Mouse (Mus musculus) olfactory bulb, adult 2 months (tissue): ENCODE results near the gene Hyou1. TPM values are rescaled to one million over a fixed set of nuclear protein-coding genes. Genes with fewer than 3 reads are reported as not detected.
"Not testable (repeated sequence)": the region's sequence is repeated elsewhere in the genome, so short reads cannot be mapped to it uniquely, and the experiment has no call there.

Experiments
- H3K27ac ChIP-seq: fragments of 200-500 bp; 2 replicates; pipeline ENCODE4 v1.5.1; 2012; ENCODE audit warnings: low read depth, low read length; ENCODE audit not compliant: insufficient read depth
- H3K4me1 ChIP-seq: fragments of 200-500 bp; 2 replicates; pipeline ENCODE4 v1.6.1; 2012; ENCODE audit warnings: low read length; ENCODE audit not compliant: control insufficient read depth, insufficient read depth
- H3K4me3 ChIP-seq: fragments of 200-500 bp; 2 replicates; pipeline ENCODE4 v1.5.1; 2012; ENCODE audit warnings: mild to moderate bottlenecking, low read depth, low read length, moderate library complexity; ENCODE audit not compliant: insufficient read depth
- CTCF ChIP-seq: fragments of 200-500 bp; IDR thresholded peaks from 2 replicates; pipeline ENCODE4 v1.5.1; 2012; ENCODE audit warnings: low read depth, mild to moderate bottlenecking, low read length, moderate library complexity; ENCODE audit not compliant: insufficient read depth
- POLR2A ChIP-seq: fragments of 200-500 bp; IDR thresholded peaks from 2 replicates; pipeline ENCODE4 v1.6.1; 2012; ENCODE audit warnings: mild to moderate bottlenecking, low read depth, low read length, moderate library complexity; ENCODE audit not compliant: insufficient read depth
- WGBS: fragments of 180-500 bp; shearing (Covaris S2); methylation state at CpG from one replicate; pipeline ENCODE4 v1.1.7; 2018; 5-methylcytosine and 5-hydroxymethylcytosine counted together
- polyA plus RNA-seq: library from polyadenylated mRNA; stranded (reverse); fragments of >200 nt; gene quantifications from 2 replicates; pipeline ENCODE4 v1.2.4, GENCODE M21; 2012; ENCODE audit warnings: low replicate concordance; ENCODE audit not compliant: missing spikeins, insufficient read depth, insufficient read length

The Hyou1 gene
- polyA plus RNA-seq, 1 experiment: not detected

DNA sequence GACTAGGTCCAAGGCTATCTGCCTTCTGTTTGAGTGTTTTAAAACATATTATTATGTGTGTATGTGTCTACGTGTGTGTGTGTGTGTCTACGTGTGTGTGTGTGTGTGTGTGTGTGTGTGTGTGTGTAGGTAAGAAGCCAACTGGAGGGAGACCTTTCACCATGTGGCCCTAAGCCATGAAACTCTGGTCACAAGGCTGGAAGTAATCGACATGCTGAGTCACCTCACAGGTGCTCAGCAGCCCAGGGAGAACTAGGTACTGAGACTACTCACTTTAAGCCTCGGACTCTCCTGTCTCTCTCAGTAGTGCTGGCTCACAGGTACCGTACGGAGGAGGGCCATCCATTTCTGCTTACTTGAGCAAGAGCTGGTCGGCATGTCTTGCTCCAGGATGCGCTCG lies 32.1 kb upstream of the Hyou1 start:
- WGBS: 95% methylated on average over 9 of the region's 9 CpGs
- H3K4me3 ChIP-seq: no peak overlapping the region
- H3K4me1 ChIP-seq: peaks cover 3% of the 10 kb centered on the region; the same call in 1 of the 2 replicates
- no peak for TF ChIP-seq POLR2A
- TF ChIP-seq CTCF: no peak
- H3K27ac ChIP-seq: no peak overlapping the region

- Histone ChIP-seq H3K4me3 (no peak overlapping the region), H3K4me1 (peaks cover 3% of the 10 kb centered on the region; the same call in 1 of the 2 replicates), H3K27ac (no peak overlapping the region)
- WGBS: 91% methylated on average over 4 of the region's 4 CpGs
- no peak for TF ChIP-seq CTCF
- TF ChIP-seq POLR2A: no peak
These were observed 31.7 kb upstream of the Hyou1 start for GRCm38 (mm10) chr9:44347621-44348020.

DNA sequence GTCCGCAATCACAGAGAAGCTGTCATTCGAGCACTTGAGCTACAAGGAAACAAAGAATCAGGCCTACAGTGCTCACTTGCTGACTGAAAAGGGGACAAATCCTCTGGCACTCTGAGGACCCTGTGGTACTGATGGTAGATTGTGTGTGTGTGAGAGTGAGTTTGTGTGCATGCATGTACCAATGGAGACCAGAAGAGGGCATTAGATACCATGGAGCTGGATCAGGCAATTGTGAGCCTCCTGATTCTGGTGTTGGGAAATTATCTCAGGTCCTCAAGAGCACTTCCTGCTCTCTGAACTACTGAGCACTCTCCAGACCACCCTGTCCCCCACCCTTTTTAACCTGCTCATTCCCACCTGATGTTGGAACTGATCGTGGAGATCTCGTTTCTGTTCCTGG lies 30.7 kb upstream of the Hyou1 start:
- Histone ChIP-seq H3K4me1 (no peaks in the 10 kb centered on the region), H3K27ac (no peak overlapping the region), H3K4me3 (no peak overlapping the region)
- WGBS: 94% methylated on average over 4 of the region's 4 CpGs
- no peak for TF ChIP-seq CTCF
- no peak for TF ChIP-seq POLR2A

DNA sequence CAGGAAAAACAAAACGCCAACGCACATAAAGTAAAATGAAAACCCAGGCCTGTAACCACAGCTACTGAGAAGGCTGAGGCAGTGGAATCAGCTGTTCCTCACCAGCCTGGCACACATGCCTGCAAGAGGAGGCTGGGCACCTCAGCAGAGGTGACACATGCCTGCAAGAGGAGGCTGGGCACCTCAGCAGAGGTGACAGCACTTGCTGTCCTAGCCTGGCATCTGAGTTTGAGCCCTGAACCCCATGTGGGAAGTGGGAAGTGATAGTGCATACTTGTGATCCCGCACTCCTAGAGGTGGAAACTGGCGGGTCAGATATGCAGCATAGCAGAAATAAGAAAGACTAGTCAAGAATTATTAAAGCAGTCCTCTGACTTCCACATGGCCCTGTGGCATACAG lies 27.9 kb upstream of the Hyou1 start:
- no peaks in the 10 kb centered on the region for H3K4me1 ChIP-seq
- H3K27ac ChIP-seq: no peak overlapping the region
- TF ChIP-seq POLR2A (no peak), CTCF (no peak)
- H3K4me3 ChIP-seq: no peak overlapping the region
- 91% methylated on average over 4 of the region's 4 CpGs for WGBS

GRCm38 (mm10) chr9:44352337-44352736 lies 27.0 kb upstream of the Hyou1 start:
- no peak overlapping the region for H3K4me3 ChIP-seq
- no peaks in the 10 kb centered on the region for H3K4me1 ChIP-seq
- TF ChIP-seq CTCF (no peak), POLR2A (no peak)
- H3K27ac ChIP-seq: no peak overlapping the region
- WGBS: 90% methylated on average over 10 of the region's 10 CpGs

- H3K27ac ChIP-seq: no peak overlapping the region
- TF ChIP-seq CTCF (no peak), POLR2A (no peak)
- WGBS: 85% methylated on average over 6 of the region's 6 CpGs
These were observed 26.1 kb upstream of the Hyou1 start for GRCm38 (mm10) chr9:44353142-44353541.

DNA sequence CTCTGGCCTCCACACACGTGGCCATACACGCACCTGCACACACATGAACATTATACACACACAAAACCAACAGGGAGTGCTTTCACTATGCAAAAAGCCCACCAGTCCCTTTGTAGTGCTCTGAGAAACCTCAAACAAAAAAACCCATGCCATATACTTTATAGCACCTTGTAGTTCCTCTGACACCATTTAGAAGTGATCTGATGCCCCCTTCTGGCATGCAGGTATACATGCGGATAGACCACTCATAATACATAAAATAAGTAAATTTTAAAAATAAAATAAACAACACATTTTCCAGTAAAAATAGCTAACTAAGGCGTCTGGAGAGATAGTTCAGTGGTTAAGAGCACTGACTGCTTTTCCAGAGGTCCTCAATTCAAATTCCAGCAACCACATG lies 22.1 kb upstream of the Hyou1 start:
- Histone ChIP-seq H3K27ac (no peak overlapping the region), H3K4me1 (no peaks in the 10 kb centered on the region), H3K4me3 (no peak overlapping the region)
- WGBS: 71% methylated on average over 4 of the region's 4 CpGs
- TF ChIP-seq POLR2A (no peak), CTCF (no peak)

More at GRCm38 (mm10) chr9:44353142-44353541, 26.1 kb upstream of the Hyou1 start:
- no peak overlapping the region for H3K4me3 ChIP-seq
- H3K4me1 ChIP-seq: no peaks in the 10 kb centered on the region

DNA sequence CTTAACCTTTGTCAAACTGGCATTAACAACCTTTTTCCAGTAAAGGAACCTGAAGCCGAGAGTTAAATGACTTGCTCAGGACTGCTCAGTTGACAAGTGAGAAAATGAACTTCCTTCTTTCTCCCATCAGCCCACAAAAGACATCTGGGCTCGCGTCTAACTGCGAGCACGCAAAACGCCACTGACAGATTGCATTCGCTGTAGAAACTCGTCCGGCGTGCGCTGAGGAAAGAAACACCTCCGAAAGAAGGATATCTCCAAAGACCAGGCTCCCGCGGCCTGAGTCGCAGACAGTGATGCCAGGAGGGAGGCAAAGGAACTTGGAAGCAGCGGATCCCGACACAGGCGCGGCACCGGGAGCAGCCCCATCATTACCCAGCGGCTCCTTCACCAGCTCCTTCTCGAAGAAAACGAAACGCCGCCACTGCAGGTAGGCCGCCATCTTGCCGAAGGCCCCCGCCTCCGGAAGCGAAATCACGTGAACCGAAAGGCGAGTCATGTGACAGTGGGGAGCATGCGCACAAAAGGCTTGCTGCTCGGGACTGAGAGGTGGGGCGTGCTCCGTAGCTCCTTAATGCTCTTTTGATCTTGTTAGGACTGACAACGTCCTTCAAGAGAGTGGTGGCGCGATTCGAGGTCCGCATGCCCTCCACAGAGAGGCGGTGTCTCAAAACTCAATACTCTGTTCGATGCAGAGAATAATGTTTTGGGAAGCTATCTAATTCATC lies 17.9 kb upstream of the Hyou1 start, which contains the start of gene Vps11:
Gene Vps11 (minus strand): TSS at position 481 of the 728 bp plus-strand sequence.
- H3K27ac ChIP-seq: no peak within 1 kb of the TSS
- no peaks in the 10 kb centered on the region for H3K4me1 ChIP-seq
- peak within 1 kb of the TSS; percentile 59 for H3K4me3 ChIP-seq
- under 1% methylated on average over 44 of the region's 44 CpGs for WGBS
- TF ChIP-seq POLR2A (peak; percentile 86), CTCF (no peak)

- WGBS: 36% methylated on average over 4 of the region's 4 CpGs
- peak overlapping the region; percentile 59 for H3K4me3 ChIP-seq
- not testable (repeated sequence) for H3K27ac ChIP-seq, H3K4me1 ChIP-seq
These were observed 17.4 kb upstream of the Hyou1 start for GRCm38 (mm10) chr9:44361931-44362330.
